Mouse (Mus musculus) kidney, adult 11 months (tissue): ENCODE results near the gene Astn2.

Experiments
- DNase-seq: peaks from one replicate; pipeline ENCODE4 v3.0.0; 2022

The Astn2 gene

DNA sequence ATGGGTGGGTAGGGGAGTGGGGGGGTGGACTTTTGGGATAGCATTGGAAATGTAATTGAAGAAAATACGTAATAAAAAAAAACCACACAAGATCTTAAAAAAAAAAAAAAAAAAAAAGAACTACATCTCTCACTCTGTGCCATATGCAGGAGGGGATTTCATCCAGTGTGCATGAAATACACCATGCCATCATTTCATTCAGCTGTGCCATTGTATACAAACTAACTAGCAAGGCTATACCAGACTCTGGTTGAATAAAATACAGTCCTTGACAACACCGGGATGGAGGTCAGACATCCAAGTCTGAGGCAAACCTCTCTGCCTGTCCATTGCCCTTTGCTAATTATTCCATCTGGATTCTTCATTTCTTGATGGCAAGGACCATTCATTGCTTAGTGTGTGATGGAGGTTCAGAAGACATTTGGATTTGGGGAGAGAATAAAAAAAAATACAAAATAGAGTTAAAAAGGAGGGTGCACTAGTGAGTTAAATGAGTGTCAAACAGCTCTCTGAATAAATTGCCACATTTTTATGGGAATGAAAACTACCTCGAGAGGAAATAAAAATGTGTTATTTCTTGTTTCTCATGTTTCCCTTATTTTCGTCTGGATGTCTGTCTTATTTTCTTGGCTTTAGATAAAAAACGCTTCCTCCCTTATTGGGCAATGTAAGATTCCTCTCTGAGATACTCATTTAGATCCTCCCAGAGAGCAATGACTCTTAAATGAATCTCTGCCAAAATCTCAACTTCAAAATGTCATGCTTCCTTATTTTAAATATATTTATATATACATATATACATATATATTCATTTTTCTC is 445.8 kb downstream of the Astn2 start:
- DNase-seq: no peak

DNA sequence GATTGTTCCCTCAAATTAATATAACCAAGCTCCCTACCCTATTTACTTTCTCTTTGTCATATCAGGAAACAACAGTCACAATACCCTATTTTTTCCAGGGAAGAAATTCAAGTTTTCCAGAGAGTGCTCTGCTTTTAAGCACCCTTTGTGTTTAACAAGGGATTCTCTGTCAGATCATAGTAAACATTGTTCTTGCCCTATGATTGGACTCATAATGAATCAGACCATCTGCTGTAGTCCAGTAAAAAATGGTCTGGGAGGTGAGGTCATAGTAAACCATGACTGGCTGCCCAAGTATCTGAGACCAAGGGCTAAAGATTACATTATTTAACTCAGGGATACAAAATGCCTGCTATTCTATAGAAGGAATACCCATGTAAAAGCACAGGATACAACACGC is 452.5 kb downstream of the Astn2 start:
- no peak for DNase-seq

DNA sequence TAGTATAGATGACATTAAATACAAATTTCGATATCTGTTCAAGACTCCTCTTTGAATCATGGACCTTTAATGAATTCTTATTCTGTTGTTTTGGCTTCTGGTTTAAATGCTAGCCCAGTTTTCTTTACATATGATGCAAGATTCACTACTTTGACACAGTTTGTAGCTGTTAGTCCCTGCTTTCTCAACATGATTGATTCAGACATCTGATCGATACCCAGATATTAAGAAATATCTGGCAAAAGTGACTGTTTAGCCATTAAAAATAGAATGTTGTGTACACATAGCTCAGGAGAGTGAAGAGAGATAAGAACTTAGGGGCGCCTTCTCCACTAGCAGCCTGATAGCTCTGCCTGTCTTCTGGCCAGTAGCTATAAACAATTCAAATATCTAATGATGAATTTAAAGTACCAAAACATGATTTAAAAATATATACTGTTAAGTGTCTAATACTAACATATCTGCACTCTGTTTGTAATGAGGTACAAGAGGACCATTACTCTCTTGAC is 457.2 kb downstream of the Astn2 start:
- no peak for DNase-seq

DNA sequence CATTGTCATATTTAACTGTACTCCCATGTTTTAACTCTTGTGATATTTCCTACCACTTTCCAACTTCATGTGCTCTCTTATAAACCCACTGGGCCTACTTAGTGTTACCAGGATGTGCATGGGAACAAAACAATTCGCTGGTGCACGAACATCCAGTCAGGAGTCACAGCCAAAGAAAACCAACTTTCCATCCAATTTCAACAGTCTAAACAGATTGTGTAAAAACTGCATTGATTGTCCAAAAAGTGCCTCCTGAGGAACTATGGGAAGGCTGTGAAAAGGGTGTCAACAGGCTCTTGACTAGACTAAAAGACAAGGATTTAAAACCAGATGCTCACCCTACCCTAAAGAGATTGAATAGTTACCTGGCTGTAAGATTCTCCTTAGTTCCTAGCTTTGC is 458.4 kb downstream of the Astn2 start:
- no peak for DNase-seq

DNA sequence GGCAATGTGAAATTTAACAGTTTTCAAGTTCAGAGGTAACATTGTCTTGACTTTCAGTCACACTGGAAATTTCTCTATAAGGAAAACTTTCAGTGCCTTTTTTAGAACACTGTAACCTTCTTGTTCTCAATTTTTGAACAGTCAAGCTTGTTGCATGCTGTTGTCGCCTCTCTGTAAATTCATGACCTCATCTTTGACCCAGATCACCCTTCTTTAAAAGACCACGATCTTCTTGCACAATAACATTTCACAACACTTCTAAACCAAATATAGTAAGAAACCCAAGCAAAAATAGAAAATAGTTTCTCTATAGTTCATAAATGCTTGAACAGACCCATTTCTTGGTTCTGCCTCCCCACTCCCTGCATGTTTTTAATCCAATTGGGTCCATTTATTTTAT is 473.5 kb downstream of the Astn2 start:
- no peak for DNase-seq

DNA sequence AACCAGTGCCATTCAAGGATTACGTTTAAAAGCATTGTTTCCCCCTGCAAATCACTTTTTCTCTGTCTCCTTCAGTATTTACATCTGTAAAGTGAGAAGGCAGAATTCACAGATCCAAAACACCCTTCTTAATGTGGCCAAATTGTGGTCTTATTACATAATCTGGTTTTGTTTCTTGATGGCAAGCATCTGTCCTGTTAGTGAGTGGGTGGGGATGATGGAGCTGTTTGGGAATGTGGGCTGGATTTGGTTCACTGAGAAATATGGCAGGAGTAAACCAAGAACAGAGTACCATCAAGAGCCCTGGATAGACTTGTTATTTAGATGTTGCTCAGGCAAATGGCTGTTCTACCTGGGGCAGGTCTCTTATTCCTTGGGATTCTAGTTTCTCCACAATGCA is 484.1 kb downstream of the Astn2 start:
- no peak for DNase-seq

DNA sequence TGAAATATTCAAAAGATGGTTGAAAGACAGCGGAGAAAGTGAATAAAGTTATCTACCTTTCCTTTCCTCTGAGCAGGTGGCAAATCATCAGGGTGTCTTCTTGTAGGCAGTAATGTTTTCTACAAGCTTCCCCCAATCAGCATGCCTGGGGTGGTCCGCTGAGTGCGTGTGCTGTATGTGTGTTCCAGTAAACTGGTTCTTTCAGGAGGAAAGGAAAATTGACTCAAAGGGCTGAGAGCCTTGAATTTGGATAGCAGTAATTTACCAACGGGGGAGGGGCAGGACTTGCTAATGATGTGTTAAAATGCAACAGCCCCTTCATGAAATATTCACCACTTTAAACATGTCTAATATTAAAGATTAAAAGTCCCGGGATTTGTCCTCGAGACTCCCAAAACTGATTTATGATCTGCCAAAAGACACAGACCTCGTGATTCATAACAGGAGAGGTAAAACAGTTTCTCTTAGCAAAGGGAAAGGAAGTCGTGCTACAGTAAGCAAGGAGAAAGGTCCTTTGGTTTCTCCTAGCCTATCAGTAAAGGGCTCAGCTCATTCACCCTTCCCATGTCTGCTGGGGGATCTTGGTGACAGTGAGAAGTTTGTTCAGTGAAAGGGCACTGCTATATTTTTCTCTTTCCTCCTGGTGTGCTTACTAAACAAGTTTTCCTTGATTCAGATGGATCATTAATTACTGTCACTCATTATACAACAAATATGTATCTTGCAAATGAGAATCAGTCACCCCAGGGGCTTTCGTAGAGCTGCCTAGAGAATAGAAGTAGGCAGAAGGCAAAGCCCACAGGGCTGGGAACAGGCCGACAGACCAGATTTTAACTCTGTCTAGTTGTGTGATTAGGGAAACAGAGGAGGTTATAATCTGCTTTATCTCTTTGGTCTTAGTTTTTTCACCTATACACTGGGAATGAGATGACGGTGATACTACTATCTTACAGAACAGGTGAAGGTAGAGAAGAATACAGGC is 488.1 kb downstream of the Astn2 start:
- DNase-seq: no peak

DNA sequence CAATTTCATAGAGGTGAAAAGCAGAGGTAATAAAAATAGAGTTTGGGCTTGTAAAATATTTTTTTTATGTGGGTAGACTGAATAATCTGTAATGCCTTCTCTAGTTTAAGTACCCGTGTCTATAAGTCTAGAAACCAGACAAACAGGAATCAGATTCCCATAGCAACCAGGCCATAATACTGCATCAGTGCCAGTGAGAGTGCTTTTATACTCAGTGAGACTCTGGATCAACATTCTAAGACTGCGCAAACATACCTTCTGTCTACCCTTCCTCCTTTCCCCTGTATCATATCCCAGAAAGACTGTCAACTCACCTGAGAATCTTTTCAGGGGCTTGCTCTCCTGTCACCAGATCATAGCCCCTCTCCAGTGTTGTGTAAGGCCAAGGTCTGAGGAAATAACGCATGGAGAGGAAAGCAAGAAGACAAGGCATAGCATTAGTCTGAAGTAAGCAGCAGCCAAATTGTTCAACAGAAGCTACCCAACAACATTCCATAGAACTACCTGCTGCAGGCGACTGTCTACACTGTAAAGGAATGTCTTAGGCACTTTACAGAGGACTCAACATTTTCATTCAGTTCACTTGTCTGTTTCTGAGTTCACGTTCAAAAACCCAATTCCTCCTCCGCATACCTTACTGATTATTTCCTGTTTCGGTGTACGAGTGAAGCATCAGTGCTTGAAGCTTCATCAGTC is 492.0 kb downstream of the Astn2 start:
- DNase-seq: no peak

DNA sequence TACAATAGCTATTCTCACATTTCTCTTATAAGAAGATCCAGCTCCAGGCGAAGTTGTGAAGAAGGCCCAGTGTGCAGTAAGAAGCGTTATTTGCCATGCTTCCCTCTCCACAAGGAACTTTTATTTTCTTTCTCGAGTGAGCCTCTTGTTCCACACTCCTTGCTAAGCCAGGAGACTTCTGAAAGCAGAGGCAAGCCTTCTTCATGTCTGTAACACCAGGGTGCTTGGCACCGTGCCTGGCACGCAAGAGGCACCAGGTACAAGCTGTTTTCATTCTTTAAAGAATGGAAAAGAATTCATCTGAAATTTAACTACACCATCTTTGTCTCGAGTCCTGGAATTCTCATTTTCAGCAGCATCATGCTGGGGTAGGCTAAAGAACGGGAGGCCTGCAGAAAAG is 496.8 kb downstream of the Astn2 start:
- DNase-seq: no peak

DNA sequence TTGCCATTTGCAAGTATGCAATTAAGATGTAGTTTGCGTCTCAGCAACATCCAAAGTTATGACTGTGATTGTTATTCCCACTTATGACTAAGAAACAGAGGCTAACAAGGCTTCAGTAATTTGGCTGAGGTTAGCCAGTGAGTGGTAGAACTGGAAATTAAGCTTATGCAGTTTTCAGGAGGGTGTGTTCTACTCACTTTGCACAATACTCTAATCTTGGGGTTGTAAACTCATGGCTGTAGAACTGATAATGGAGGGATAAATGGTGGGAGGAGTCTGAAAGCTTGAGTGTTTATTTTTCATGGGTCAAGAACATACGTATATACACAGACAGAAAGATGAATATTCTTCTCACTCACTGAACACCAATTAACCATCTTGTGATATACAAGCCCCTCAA is 499.4 kb downstream of the Astn2 start:
- no peak for DNase-seq

DNA sequence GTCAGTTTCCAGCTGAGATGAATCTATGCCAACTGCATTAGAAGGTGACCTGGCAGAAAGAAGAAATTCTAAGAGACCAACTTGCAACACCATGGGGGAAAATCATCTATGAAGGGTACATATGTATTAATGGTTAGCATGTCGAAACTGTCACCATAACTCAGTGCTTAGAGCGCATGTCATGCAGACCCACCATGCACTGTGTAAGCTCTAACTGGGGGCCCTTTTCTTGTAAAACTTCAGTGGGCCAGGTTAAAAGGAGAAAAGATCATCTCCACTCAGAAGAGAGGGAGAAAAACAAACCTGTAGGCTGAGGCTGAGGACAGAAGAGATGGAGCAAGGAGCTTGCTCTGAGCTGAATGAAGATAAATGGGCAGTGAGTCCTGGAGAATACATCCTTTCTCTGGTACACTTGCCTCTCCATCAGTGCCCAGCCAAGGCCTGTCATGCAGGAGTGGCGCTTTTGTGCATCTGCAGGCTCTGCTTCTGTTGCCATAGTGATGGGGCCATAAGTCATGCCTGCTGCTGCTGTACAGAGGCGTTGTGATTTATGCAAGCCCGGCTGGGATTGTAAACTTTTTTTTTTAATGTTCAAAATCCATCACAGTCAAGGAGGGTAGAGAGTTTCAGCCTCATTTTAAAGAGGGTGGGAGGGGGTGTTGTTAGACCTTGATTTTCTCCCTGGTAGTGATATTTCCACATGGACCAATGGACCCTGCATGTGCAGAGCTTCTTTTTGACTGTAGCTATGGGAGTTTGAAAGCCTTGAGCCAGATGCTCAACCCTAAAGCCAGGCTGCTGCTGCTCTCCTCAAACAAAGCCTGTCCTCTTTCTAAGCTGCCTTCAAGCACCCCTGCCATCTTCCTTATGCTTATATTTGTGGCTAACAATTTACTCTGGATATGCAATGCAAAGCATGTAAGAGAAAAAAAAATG is 508.1 kb downstream of the Astn2 start:
- no peak for DNase-seq

DNA sequence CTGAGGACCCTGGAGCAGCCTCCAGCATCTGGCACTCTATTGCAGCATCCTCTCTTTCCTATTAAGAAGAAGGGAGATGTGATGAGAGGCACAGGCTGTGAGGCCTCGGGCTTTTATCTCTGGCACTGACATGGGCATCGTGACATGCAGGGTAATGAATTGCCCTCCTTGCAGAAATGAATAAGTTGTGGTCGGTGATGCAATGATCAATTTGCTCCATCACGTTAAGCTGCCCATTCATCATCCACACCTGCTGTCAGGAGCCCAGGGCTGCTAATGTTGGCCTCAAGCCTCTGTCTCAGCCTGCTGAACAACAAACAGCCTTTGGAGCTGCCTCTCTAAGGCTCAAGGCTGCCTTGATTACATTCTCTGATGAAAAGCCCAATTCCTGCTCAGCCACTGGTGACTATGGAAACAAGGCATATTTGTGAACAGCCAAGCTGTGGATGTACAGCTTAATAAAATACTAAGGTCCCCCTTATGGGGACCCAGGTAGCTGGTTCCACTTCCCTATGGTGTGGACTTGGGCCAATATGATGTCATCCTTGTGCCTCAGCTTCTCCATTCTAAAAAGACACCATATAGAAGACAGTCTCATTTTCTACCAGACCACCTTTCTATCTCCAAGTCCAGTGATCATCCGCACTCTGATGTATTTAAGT is 515.9 kb downstream of the Astn2 start:
- DNase-seq: no peak

DNA sequence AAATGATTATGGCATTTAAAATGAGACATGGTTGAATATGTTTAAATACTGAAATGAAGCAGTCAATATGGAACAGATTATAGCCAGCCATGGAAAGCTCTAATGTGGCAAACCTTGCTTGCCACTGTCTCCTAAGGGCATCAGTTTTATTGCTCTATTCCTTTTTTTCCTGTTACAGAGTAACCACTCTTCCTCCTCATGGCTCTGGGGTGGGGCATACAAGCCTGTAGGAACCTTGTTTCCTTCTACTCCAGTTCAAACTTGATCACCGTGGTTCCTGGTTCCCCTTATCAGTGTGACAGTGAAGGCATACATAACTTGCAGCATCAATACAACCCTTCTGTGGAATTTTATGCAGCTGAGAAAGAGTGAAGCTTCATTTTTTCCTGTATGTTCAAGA is 517.5 kb downstream of the Astn2 start:
- DNase-seq: no peak

DNA sequence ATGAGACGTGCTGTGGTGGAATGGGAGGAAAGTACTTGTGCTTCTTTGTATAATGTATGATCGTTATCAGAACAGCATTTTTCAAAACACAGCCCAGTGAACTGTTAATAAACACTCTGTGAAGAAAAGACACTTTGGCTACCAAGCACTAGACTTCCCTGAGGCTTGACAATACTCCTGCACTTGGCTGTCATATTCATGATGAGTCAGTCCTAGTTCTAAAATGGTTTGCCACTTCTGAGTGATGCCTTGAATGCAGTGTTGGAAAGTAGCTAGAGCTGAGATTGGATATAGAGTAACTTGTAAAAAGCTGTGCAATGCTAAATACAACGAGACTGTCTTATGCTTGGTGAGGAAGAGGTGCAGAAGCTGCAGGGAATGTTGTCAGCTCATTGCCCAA is 518.5 kb downstream of the Astn2 start:
- no peak for DNase-seq

DNA sequence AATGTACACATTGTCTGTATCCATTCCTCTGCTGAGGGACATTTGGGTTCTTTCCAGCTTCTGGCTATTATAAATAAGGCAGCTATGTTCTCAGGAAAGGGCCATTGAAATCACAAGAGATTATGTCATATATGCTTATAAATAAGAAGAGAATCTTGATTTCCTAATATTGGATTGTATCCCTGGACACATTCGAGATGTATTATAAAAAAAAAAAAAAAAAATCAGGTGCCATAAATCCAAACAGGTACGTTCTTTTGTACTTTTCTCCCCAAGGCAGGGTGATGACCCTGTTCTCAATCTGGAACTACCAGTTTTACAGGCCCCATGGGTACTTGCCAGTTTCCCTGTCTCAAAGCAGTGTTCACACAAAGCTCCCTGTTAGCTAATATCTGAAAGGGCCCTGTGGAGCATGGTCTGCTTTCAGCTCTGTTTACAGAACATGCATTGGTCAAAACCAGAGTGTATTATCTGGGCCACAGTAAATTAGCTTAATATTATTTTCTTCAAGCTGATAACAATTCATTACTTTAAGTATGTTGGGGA is 530.1 kb downstream of the Astn2 start:
- no peak for DNase-seq

DNA sequence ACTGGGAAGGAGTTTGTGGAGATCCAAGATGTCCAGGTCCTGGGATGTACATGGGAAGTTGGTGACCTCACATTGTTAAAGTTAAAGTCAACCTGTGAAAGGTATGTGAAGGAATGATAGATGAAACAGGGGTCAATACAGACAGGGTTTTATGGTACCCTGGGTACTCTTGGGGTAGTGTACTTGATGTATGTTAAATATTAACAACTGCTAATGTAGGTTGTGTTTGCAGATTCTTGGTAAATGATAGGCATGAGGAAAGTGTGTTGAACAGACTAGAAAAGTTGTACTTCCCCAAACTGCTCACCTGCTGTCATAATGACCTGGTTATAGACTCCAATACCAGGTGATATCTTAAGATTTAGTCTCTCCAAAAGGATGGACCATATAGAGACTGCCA is 539.9 kb downstream of the Astn2 start:
- no peak for DNase-seq

DNA sequence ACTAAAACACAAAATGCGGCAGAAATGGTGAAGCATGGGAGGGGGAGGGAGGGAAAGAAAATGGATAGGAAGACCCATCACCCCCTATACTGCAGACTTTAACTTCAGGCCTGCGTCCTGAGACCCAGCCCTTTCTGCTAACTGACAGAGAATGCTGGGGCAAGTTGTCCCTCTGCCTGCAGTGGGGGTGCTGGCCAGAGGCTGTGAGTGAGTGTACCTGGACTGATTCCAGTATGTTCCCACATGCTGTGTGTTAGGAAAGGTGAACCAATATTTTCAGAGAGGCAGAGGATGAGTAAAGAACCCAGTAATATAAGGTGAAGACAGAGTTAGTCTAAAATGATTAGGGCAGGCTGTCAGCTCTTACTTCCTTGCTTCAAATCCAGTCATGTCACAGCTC is 561.2 kb downstream of the Astn2 start:
- no peak for DNase-seq

DNA sequence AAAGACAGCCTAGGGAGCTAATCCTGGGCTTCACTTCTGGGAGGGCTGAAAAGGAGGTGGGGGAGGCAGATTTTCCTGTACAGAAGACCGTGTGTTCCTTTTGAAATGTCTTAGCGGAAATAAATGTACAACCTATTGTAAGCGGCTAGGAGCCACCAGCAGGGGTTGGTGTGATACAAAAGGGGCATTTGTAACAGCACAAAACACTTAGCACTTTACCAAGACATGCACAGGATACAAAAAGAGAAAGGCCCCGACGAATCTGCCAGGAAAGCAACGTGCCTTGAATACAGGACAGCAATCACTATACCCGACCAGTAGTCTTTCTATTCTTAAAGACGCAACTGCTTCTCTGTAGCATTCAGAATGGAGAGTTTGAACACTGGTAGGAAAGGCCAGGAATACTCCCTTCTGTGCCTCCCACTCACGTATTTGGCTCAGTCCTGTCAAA is 564.8 kb downstream of the Astn2 start:
- no peak for DNase-seq

DNA sequence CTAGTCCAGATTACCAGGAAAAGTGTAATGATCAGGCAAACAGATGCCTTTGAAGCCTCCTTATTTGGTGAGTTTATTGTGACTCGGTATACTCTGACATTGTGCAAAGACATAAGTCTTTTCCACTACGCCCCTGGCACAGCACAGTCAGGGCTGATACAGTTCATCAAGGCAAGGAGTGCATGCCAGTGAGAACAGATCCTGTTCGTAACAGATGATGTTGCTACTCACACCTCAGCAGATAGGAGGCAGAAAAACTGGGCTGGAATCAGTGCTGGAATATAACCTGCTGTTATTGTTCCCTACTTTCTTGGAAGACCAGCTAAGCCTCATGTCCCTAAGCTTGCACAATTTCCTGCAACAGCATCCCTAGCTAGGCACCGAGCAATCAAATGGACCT is 565.6 kb downstream of the Astn2 start:
- DNase-seq: no peak

DNA sequence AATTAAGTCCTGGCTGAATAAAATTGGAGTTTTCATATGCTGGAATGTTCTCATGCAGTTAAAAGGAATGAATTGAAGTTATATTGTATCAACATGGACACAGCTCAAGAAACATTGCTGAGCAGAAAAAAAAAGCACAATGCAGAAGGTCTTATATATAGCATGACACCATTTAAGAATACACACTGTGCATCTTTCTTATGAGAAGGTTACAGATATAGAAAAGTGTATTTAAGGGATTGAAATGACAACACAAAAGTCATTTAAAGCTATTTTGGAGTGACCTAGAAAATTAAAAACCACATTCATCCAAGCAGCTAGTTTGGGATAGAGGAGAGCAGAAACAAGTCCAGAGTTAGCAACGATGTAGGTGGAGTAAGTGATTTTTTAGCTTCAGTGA is 571.4 kb downstream of the Astn2 start:
- DNase-seq: no peak

DNA sequence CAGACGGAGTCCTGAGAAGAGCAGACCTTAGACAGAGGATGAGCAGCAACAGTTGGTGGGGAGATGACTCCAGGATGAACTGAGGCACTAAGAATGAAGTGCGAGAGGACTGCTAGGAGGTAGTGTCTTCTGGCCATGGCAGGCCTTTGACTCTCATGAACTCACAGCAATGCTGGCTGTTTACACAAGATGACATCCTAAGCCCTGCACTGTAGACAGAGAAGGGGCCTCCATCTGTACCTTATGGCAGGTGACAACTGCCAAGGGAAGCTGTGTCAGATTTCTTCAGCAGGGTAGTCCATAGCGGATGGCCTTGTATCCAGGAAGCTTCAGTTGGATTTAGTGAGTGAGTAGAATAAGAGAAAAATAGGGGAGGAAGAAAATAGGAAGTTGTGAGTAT is 572.5 kb downstream of the Astn2 start:
- DNase-seq: no peak
